Mouse (Mus musculus) lung, postnatal 25 days (tissue): ENCODE results near the gene Glp2r.

Experiments used
- DNase-seq: peaks from one replicate; pipeline ENCODE4 v3.0.0; 2022; ENCODE audit warnings: low spot score

Gene Glp2r

DNA sequence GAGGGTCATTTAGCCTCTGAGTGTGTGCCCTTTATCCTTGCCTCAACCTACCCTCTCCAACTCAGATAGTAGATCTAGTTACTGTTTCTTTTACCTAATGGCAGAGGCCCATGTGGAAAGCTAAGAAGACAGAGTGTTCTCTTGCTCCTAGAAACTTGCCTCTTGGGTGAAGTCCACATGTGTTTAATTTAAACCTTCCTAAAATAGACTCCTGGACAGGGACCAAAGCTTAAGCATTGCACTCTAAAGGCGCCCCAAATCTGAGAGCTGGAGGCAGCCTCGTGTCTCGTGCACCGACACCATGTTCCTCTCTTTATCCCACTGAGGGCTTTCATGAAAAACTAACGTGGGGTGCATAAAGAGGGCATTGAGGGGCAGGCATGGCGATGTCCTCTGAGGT is 43.9 kb downstream of the Glp2r start:
- no peak for DNase-seq

DNA sequence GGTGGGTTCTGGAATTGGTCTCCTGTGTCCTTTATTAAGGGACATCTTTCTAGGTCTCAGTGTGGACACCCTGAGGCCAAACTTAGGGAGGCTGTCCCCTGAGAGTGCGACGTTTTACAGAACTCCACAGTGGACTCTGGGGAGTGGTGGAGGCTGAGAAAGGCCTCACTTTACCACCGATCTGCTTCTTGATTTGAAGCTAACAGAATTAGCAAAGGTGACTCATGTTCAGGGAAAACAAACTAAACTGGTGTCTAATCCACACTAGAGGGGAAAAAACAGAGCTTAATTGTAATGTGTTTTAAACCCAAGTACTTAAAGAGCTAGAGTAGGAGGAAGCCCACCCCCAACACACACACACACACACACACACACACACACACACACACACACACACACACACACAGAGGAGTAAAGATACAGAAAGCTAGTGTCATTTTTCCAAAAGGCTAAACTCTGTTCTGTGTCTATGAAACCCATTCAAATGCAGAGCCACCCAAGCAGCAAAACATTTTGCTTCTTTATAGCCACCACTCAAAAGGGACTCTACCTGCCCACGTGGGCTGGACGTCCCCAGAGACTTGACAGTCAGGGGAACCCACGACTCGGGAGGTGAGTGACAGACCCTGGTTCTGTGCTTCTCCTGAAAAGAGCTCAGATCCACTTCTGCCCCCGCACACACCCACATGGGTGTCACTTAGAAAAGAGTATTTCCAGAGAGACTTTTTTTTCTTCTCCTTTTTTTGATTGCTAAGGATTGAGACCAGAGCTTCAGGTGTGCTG is 47.5 kb downstream of the Glp2r start:
- DNase-seq = no peak

DNA sequence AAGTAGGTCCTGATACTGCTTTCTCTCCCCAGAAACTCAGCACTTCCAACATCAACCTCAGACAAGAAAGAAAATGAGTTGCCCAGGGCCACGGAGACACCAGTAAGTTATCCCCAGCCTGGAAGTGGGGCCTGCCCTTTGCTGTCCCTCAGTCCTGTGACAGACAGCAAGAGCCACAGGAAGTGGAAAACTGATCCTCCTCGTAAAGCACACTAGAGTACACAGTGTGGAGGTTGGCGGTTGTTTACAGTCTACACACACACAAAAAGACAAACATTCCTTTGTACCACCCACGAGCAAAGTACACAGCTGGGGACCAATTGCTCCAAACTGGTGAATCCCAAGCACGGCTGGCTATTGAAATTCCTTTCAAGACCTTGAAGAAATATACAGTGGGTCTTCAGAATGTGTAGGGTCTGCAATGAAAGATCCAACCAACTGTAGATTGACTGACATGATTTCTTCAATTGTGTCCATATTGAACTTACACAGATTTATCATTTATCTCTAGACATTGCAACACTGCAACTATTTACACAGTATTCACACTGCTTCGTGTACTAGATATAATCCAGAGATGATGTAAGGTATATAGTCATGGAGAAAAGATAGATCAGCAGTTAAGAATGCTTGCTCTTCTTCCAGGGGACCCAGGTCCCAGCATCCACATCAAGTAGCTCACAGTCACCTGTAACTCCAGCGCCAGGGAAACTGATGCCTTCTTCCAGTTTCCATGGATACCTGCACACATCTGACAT is 48.4 kb downstream of the Glp2r start:
- DNase-seq = no peak

DNA sequence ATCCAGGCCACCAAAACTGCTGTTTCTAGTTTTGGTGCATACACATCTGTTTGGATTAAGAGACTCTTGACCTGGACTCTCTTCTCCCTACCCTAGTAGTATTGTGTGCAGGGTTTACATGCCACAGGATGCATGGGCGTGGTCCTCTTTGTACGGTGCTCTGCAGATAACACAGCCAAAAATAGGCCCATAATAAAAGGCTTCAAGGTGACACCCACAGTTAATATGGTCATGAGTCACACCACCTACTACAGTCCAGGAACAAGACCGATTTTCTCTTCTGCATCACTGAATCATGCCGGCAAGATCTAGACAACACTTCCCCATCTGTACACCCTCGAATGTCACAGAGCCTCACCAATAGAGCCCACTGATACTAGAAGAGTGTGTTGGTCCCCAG is 49.5 kb downstream of the Glp2r start:
- no peak for DNase-seq

DNA sequence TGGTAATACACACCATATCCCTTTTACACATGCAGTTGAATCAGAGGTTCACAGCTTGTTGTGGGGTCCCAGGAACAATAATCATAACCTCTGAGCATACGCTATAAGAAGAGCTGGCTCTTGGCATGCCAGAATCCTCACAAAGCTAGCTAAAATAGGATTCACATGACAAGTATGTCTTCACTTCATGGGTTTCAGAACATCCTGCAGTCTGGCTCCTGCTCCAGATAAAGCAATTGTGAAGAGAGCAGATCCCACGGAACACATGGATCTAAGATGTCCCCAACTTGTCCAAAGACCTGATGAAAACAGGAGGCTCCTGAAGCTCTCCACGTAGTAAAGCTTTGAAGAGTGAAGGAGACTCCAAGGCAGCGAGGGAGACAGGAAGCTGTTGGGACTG is 55.6 kb downstream of the Glp2r start:
- no peak for DNase-seq

DNA sequence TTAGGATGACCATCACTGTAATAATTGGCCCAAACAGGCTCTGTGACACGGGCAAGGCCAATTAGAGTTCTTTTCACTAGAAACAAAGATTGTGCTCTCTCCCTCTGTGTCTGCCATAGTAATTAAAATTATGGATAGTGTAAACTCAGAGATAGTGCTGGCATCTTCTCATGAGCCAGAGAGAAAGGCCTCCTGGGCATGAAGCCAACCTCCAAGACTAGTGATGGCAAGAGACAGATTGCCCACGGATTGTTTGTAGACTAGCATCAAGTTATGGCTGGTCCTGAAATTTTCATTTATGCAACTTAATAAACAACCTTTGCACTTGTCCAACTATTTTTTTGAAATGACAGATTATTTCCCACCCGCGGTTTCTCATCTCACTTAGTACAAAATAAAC is 58.0 kb downstream of the Glp2r start:
- no peak for DNase-seq

DNA sequence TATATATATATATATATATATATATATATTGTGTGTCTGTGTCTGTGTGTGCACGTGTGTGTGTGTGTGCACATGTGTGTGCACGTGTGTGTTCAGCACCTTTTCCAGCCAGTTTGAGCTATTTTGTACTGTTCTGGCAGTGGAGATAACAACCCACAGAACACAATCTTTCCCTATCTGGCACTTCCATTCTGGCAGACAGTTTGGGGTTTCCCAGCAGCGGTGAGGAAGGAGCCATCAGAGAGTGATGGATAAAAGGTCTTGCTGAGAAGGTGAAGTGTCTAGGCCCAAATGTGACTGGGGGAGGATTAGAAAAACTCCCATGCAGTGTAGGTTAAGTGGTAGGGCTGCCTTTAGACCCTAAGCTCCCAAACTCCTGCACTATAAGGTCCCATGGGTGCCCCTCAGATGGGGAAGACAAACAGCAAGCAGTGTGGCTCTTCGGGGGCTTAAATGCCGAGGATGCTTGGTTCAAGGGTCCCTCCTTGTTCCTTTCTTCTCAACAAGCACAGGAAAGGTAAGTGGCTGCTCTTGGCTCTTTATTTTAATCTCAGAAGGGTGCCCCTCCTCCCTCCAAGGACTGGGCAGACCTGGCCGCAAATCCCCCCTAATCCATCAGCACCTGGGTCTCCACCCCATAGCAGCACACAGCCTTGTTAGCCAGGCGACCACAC is 76.1 kb downstream of the Glp2r start, which contains the start of gene Rcvrn:
TSS of gene Rcvrn (plus strand) at position 624 of the 674 bp plus-strand sequence.
- no peak for DNase-seq

DNA sequence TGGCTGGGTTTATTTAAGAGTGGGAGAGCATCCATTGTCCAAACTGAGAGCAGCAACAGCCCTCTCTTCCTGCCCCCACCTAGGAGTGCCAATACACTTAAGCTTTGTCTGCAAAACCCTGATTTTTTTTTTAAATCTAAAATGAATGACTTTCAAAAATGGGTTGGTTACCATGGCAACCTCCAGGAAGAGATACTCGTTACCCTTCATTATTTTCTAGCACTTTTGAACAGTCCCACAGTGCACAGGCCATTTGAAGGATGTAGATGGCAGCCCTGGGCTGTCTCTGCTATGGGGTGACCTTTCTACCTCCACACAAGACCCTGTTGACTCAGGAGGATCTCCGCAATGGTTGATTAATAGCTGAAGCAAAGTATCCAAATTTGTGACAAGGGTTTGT is 84.8 kb downstream of the Glp2r start:
- DNase-seq = no peak

DNA sequence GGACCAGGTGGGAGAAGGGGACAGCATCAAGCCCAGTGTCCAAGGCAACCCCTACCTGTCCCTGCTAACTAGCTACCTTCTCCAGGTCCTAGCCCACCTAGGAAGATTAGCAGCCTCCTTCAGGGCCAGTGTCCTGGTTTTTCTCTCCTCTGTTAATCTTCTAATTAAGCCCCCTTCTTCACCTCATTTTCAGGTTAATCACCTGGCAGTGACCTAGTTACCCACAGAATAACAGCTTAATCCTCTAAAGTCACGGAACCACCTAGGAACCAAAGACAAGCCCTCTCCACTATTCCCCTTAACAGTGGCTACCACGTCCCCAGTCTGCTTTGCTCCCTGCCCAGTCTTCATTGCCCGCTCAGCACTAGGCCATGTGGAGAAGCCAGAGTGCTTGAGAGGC is 89.1 kb downstream of the Glp2r start:
- no peak for DNase-seq

DNA sequence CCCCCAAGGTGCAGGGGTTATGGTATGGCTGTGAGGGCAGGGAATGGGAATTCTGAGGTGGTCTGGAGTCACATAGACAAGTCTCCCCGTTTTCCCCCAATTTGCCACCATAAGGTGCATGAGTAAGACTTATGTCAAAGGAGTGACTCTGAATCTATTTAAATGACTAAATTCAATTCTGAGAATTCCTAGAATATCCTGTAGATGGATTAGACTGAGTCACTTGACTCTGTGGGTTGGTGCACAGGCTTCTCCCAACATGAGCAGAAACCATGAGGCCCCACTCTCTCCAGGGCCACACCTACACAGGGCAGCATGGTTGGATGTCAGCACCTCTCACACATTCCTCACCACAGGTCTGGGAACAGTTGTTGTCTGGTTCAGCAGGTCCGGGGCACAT is 91.0 kb downstream of the Glp2r start:
- DNase-seq = no peak

DNA sequence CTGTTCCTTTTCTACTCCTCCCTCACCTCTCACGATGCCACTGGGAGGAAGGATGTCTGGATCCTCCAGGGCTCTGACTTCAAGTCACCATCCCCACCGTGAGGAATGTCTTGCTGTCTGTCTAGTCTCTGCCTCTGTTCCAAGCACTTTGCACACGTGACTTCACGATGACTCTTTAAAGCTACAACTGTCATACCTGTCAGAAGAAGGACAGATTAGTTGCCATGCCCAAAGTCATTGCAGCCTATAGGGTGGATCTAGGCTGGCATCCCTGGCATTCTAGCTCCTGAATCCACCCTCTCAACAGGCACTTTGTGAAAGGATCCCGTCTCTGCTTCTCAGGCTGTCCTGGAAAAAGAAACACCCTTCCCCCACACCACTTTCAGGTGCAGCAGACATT is 91.7 kb downstream of the Glp2r start:
- no peak for DNase-seq

DNA sequence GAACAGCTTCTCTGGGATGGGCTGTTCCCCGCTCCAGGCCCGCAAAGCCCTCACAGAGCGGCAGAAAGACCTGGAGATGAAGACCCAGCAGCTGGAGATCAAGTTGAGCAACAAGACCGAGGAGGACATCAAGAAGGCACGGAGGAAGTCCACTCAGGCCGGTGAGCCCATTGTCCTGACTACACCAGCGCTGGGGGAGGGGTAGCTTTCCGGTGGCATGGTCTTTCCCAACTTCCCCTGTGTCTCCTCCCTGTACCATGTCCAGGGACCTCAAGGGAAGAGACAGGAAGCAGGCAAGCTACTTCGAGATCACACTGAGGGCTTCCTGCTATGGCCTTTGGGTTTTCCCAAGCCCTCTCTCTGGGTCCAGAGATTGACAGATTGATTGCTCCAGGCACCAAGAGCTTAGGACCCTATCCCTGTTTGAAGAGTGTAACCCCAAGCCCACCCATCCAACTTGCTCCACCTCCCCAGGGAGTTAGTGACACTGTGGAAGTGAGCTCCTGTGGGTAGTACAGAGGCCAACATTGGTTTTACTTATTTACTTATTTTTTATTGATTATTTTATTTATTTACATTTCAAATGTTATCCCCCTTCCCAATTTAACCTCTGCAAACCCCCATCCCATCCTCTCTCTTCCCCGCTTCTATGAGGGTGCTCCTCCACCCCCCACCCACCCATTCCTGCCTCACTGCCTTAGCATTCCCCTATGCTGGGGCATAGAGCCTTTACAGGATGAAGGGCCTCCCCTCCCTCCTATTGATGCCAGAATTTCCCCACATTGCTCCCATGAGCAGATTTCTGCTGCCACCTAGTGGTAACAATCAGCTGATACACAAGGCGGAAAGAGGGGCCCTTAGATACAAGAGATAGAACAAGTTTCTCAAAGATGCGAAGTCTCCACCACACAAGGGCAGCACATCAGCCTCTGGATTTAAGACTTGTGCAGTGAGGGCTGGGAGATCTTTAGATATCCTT is 95.1 kb downstream of the Glp2r start:
- DNase-seq = peak; percentile 57

DNA sequence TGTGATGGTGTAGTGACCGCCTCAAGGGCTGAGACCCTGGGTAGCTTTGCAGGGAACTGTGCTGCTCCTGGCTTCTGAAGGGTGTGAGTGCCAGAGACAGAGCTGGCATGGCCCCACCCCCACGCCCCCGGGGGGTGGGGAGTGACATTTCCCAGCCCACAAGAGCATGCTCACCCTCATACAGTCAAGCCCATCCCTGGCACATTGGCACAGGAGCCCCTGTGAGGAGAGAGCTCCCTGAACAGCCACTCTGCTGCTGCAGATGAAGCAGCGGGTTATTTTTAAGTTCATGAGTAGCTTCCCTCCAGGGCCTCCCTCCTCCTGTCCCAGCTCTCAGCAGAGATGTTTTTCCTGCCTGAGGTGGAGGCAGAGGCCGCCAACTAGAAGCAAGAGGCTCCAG is 98.8 kb downstream of the Glp2r start:
- DNase-seq = no peak

DNA sequence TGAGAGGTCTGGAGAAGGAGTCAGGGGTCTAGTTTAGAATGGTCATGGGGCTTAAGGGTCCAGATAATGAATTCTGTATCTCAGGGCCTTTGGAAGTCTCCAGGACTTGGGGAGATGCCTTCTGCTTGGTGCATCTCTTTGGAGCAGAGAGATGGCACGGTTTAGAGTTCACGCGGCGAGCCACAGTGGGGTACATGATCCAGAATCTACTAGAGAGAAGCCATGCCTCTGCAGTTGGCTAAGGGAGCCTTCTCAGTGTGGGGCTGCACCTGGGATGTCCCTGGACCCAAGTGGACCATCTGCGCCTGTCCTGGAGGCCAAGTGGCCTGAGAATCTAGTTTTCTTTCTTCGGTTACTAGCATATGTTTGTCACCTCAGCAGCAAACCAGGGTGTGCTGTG is 100.9 kb downstream of the Glp2r start:
- DNase-seq = no peak

DNA sequence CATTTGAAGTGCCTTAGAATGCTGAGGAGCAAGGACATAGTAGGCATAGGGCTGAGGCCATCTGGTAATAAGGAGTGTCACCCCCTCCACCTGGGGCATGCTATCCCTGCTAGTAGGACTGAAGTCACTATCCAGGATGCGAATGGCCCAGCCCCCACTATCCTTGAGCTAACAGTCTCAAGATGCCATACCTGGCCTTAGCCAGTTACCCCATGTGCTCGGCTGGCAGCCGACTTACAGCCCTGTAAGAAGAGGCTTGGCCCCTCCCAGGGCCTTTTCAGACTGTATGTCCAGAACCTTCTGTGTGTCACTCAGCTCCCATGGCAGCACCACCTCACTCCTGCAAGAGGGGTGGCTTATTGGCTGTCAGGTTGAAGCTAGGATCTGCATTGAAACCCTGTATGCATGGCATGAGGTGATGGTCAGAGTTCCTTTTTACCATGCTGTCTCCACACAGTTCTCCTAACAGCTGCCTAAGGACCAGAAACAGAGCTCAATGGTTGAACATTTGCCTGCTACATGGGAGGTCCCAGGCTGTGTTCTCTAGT is 102.4 kb downstream of the Glp2r start:
- no peak for DNase-seq

DNA sequence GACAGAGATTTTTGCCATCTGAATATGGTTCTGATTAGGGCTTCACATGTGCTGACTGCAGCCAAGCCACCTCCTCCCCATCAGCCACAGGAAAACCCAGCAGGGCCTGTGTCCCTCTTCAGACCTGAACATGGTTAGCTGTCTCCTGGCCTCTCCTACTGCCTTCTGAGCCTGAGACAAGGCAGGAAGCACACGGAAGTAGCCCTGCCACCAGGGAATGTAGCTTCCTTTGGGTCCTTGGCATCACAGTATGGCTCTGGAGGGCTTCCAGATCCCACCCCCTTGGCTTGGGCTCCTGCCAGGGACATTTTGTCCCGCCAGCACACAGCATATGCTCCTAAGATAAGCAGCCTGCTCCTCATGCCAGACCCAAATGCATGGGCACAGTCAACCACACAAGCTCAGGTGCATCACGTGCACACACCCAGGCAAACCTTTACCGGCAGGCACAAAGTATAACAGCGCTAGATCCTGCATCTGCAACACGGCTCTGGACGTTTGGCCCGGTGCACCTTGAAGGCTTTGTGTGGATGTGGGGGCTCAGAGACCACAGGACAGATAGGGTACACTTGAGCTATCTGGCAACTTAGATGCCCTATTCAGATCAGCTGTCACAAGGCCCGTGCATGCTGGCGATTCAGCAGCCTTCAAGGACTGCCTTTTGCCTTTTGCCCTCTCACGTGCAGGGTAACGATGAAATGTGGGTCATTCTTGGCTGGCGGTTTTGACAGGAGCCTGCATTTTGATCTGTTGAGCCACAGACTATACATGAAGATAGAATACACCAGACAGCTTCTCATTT is 103.2 kb downstream of the Glp2r start:
- peak; percentile 79 for DNase-seq

DNA sequence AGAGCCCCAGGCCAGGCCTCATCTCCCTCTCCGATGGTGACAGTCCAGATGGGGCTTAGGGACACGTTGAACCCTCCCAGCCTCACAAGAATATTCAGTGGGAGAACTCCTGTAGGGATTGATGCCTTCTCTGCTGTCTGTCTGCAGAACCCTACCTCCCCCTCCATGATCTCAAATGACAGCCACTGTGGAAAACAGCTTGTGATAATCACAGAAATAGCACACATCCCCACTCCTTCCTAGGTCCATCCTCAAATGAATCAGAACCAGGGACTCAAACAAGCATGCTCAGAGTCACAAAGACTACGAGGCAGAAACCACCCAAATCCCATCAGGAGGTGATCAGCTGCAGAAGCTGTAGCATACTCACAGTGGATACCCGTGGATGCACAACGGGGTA is 104.8 kb downstream of the Glp2r start:
- no peak for DNase-seq

DNA sequence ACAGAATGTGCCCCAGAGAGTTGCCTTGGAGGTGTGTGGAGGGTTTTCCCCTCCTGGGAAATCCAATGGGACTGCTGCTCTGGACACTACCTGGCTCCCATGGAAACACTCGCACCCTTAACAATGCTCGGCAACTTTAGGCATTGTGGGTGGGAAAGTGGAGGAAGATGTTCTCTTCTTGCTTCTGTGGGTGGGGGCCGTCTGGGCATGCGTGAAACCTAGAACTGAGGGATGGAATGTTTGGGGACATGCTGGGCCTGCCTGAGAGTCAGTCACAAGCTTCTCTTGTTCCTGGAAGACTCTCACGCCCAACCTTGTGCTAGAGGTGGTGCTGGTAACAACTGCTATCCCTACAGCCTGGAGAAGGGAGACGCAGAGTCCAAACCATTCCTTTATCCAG is 106.0 kb downstream of the Glp2r start:
- DNase-seq = no peak

DNA sequence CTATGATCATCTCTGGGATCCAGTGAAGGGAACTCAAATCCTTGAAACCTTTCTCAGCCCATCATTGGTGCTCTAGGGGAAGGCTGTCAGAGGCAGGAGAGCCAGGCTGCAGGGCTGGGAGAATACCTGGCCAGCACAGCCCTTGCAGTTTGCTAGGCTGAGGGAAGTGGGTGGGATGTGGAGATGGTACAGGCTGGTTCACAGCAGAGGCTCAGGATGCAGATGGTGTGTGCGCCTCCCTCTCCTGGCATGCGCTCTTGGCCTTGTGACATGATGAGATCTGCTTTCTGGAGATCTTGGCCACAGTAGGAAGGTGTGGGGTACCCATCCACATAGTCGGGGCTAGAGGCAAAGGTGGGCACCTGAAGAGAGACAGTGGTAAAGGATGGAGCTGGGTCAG is 106.7 kb downstream of the Glp2r start:
- no peak for DNase-seq

DNA sequence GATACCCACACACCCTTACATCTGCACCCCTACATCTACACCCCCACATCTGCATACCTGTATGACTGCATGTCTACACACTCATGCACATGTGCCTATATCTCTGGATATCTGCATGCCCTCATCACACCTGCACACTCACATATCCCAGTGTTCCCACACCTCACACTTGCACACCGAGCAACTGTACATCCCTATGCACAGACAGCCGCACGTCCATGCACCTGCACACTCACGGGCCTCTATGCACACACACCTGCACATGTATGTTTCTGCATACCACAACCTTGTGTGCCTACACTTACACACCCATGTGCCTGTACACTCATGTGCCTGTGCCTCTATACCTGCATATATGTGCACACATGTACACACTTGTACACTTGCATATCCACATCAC is 107.5 kb downstream of the Glp2r start:
- no peak for DNase-seq

DNA sequence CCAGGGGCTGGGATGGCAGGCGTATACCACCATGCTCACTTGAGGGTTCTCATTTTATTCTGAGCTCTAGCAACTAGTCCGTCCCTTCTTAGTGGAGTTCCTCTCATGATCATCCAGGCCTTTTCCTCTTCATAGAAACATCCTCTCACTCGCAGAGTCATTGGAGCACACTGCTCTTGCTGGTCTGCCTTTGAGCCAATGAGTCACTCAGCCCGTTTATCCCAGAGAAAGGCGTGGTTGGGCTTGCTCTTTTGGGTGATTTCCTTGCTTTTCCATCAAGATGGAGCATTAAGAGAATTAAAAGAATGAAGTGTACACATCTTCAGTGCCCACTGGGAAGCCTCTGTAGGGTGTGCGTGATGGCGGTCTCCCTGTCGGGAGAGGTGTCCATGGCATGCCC is 109.5 kb downstream of the Glp2r start:
- no peak for DNase-seq
